Mouse (Mus musculus): ENCODE data around the gene Gpr39. TPM values are rescaled to one million over a fixed set of nuclear protein-coding genes. Genes with fewer than 3 reads are reported as not detected.
A peak's percentile ranks its signal among the peaks of the same experiment; 100 is the strongest.

Gpr39 gene
- total RNA-seq, 2 experiments from 2014 or later = 0.64 to 0.93 TPM

GRCm38 (mm10) chr1:125808426-125808825 lies 131.6 kb downstream of the Gpr39 start:
- DNase-seq = no peak

- no peak for DNase-seq
Observed at GRCm38 (mm10) chr1:125813141-125813782, 136.5 kb downstream of the Gpr39 start.

- no peak for DNase-seq
Observed at GRCm38 (mm10) chr1:125821101-125821500, 144.3 kb downstream of the Gpr39 start.

- DNase-seq = no peak
Observed at GRCm38 (mm10) chr1:125823611-125824010, 146.8 kb downstream of the Gpr39 start.

GRCm38 (mm10) chr1:125837507-125837906 lies 160.7 kb downstream of the Gpr39 start:
- DNase-seq = no peak

GRCm38 (mm10) chr1:125839746-125840392 lies 163.1 kb downstream of the Gpr39 start:
- DNase-seq = no peak

GRCm38 (mm10) chr1:125854646-125855045 lies 177.9 kb downstream of the Gpr39 start:
- DNase-seq = no peak

GRCm38 (mm10) chr1:125858631-125859030 lies 181.8 kb downstream of the Gpr39 start:
- no peak for DNase-seq

- no peak for DNase-seq
Observed at GRCm38 (mm10) chr1:125870056-125870455, 193.3 kb downstream of the Gpr39 start.

GRCm38 (mm10) chr1:125893158-125893557 lies 216.4 kb downstream of the Gpr39 start:
- no peak for DNase-seq

- DNase-seq = peak; percentile 23
Observed at GRCm38 (mm10) chr1:125910211-125910870, 233.5 kb downstream of the Gpr39 start.

GRCm38 (mm10) chr1:125910871-125911265 lies 234.1 kb downstream of the Gpr39 start:
- DNase-seq = no peak

- peak; percentile 28 for DNase-seq
Observed at GRCm38 (mm10) chr1:125911337-125911900, 234.6 kb downstream of the Gpr39 start.

GRCm38 (mm10) chr1:125911901-125912445 lies 235.2 kb downstream of the Gpr39 start:
- DNase-seq = peak; percentile 43

- DNase-seq = no peak
Observed at GRCm38 (mm10) chr1:125912601-125913600, 236.1 kb downstream of the Gpr39 start, which contains the start of gene Lypd1. Gene Lypd1, minus strand, starts transcription at chr1:125913101.

GRCm38 (mm10) chr1:125920696-125921095 lies 243.9 kb downstream of the Gpr39 start:
- DNase-seq = no peak

GRCm38 (mm10) chr1:125923062-125923461 lies 246.3 kb downstream of the Gpr39 start:
- no peak for DNase-seq

Data from adrenal gland, postnatal 10 days (tissue).